Mouse (Mus musculus) megakaryocyte, embryonic 14.5 days (primary cell): ENCODE measurements around the gene Spata21. TPM values are rescaled to one million over a fixed set of nuclear protein-coding genes. Genes with fewer than 3 reads are reported as not detected.

Experiments
- H3K27me3 ChIP-seq: replicated peaks from 2 replicates; pipeline ENCODE3; 2012; ENCODE audit warnings: inconsistent platforms
- H3K36me3 ChIP-seq: replicated peaks from 2 replicates; pipeline ENCODE3; 2012; ENCODE audit warnings: low read length, inconsistent platforms, mixed read lengths
- H3K4me1 ChIP-seq: 2 replicates; pipeline ENCODE4 v1.6.1; 2012; ENCODE audit warnings: inconsistent platforms
- H3K4me3 ChIP-seq: replicated peaks from 2 replicates; pipeline ENCODE3; 2012; ENCODE audit warnings: moderate library complexity, mild to moderate bottlenecking, inconsistent platforms
- H3K9me3 ChIP-seq: 2 replicates; pipeline ENCODE4 v1.6.1; 2012; ENCODE audit warnings: inconsistent platforms
- FLI1 ChIP-seq: IDR thresholded peaks from 2 replicates; pipeline ENCODE4 v1.6.1; 2012; ENCODE audit warnings: low read length, inconsistent platforms, mixed read lengths
- GATA1 ChIP-seq: IDR thresholded peaks from 3 replicates; pipeline ENCODE4 v1.6.1; 2012; ENCODE audit warnings: mixed read lengths, low read length, inconsistent platforms, borderline replicate concordance
- polyA plus RNA-seq: library from polyadenylated mRNA; stranded (reverse); fragments of >175 nt; gene quantifications from 2 replicates; pipeline ENCODE4 v1.2.3, GENCODE M21; 2012; ENCODE audit warnings: low replicate concordance; ENCODE audit not compliant: insufficient read depth

The Spata21 gene
- polyA plus RNA-seq, 1 experiment = not detected

DNA sequence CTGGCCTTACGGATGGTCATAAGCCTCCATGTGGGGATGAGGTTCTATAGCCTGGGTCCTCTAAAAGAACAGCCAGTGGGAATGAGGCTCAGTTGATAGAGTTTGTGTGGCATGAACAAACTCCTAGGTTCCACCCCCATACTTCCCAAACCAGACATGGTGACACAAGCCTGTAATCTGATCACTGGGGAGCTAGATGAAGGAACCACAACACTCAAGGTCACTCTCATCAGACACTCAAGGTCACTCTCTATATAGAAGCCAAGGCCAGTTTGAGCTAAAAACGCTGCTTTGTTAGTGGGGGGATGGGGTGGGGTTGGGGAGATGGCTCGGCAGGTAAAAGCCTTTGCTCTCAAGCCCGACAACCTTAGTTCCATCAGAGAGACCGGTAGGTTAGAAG, 11.8 kb downstream of the Spata21 start:
- no peak overlapping the region for H3K4me3 ChIP-seq
- no peaks in the 10 kb centered on the region for H3K36me3 ChIP-seq
- H3K4me1 ChIP-seq = peaks cover 13% of the 10 kb centered on the region
- H3K27me3 ChIP-seq = peaks cover 34% of the 10 kb centered on the region
- TF ChIP-seq GATA1 (no peak), FLI1 (no peak)
- no peaks in the 10 kb centered on the region for H3K9me3 ChIP-seq

DNA sequence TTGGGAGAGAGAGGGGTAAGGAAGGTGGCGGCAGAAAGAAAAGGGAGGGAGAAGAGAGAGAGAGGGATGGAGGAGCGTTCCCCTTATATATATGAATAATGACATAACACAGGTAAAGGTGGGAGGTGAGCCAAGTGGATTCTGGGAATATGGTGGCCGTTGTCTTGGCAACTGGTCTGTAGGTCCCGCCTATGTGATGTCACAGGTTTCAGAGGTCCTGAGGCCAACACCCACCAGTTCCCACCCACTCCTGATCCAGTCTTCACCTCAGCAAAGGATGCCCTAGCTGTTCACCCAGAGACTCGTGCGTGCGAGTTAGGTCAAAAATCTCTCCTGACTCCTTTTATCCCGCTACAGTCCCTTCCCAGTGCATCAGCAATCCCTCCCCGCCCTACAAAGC, 13.2 kb downstream of the Spata21 start:
- Histone ChIP-seq H3K4me3 (no peak overlapping the region), H3K9me3 (no peaks in the 10 kb centered on the region), H3K4me1 (peaks cover 18% of the 10 kb centered on the region), H3K36me3 (no peaks in the 10 kb centered on the region), H3K27me3 (peaks cover 37% of the 10 kb centered on the region)
- TF ChIP-seq GATA1 = no peak
- no peak for TF ChIP-seq FLI1

GRCm38 (mm10) chr4:141101855-141102254, 13.7 kb downstream of the Spata21 start:
- Histone ChIP-seq H3K4me3 (no peak overlapping the region), H3K4me1 (peaks cover 18% of the 10 kb centered on the region), H3K36me3 (no peaks in the 10 kb centered on the region), H3K9me3 (no peaks in the 10 kb centered on the region), H3K27me3 (peaks cover 38% of the 10 kb centered on the region)
- TF ChIP-seq GATA1 (no peak), FLI1 (no peak)

DNA sequence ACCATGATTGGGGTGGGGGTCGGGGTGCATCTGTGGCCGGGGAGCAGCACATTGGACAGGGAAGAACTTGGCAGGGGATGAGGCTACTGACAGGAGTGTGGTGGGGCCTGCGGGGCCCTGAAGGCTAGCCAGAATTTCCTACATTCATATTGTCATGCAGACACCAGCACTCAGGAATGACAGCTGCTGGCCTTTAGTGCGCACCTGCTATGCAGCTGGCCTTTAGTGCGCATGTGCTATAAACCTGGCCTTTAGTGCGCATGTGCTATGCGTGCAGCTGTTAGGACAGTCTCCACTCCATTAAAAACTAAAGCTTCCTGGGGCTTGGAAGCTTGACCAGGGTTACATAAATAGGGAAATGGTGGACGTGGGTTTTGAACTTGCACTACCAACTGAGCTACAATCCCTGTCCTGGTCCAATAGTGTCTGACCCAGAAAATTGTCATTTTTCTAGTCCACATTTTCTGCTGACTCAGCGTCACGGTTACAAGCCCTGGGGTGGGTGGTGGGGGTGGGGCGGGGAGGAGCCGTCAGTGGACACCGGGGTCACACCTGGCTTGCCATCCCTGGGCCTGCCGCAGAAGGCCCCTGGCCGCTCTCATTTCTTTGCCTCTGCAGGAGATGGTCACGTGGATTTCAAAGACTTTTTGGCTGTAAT, 18.5 kb downstream of the Spata21 start:
- peaks cover 16% of the 10 kb centered on the region for H3K36me3 ChIP-seq
- H3K9me3 ChIP-seq = no peaks in the 10 kb centered on the region
- TF ChIP-seq GATA1 (no peak), FLI1 (no peak)
- H3K4me1 ChIP-seq = peaks cover 12% of the 10 kb centered on the region; the same call in 1 of the 2 replicates
- H3K27me3 ChIP-seq = peaks cover 41% of the 10 kb centered on the region
- no peak overlapping the region for H3K4me3 ChIP-seq

GRCm38 (mm10) chr4:141108196-141108732, 20.1 kb downstream of the Spata21 start:
- Histone ChIP-seq H3K9me3 (no peaks in the 10 kb centered on the region), H3K27me3 (peaks cover 34% of the 10 kb centered on the region), H3K4me3 (peak overlapping the region; percentile 23), H3K4me1 (peaks cover 8% of the 10 kb centered on the region; the same call in 1 of the 2 replicates), H3K36me3 (peaks cover 32% of the 10 kb centered on the region)
- TF ChIP-seq FLI1 = no peak
- TF ChIP-seq GATA1 = no peak

DNA sequence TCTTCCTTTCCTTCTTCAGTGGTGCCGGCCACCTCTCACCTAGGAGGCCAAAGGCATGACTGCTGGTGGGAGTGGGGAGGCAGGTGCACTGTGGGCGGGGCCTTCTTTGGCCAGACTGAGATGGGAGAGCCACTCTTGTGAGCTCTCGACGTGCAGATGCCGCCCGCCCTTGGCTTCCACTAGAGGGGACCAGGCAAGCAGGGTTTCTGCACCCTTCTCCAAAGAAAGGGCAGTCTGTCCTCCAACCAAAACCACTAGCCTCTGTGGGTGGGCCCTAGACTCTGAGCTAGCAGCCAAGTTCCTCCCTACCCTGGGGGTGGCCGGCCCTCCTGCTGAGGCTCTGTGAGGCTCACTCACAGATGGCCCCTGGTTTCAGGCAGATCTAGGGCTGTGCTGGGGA, 25.7 kb downstream of the Spata21 start:
- Histone ChIP-seq H3K36me3 (peaks cover 87% of the 10 kb centered on the region), H3K4me3 (no peak overlapping the region), H3K4me1 (peaks cover 15% of the 10 kb centered on the region), H3K9me3 (no peaks in the 10 kb centered on the region), H3K27me3 (no peaks in the 10 kb centered on the region)
- TF ChIP-seq FLI1 (no peak), GATA1 (no peak)

DNA sequence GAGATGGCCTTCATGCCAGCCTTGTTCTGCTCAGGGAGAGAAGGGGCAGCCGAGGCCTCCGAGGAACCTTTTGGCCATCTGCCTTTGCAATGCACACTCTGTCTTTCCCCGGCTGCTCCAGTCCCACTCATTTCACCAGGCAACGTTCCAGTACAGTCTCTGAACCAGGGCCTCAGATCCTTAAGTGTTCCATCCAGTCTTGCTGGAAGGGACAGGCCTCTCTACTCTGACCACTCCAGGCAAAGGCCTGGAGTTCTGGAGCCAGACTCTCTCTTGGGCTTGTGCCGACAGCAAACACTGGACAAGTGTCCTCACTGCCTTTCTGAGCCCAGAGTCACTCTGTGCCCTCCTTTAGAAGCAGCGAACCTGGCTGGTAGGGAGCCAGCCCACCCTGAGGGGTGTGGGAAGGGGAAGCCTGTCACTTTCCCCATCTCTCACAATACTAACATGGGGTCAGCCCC, 26.4 kb downstream of the Spata21 start:
- Histone ChIP-seq H3K9me3 (no peaks in the 10 kb centered on the region), H3K27me3 (no peaks in the 10 kb centered on the region), H3K4me3 (no peak overlapping the region), H3K36me3 (peaks cover 95% of the 10 kb centered on the region), H3K4me1 (peaks cover 23% of the 10 kb centered on the region)
- TF ChIP-seq GATA1 = no peak
- TF ChIP-seq FLI1 = no peak

DNA sequence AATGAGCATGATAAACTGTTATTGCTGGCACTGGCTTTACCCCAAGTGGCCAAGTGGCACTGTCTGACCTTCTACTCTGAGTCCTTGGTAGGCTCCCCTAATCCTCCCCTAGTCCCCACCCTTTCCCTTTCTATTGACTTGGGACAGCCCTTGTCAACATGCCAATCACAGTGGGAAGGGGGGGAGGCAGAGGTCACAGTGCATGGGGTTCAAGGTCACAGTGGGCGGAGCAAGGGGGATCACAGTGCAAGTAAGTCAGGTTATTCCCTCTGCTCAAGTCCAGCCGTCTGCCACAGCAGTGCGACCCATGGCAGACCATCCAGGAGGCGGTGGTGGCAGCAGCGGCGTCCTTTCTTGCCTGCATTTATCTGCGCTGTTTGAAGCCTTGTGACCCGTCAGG, 27.3 kb downstream of the Spata21 start:
- no peaks in the 10 kb centered on the region for H3K27me3 ChIP-seq
- H3K4me1 ChIP-seq = peaks cover 29% of the 10 kb centered on the region
- H3K9me3 ChIP-seq = no peaks in the 10 kb centered on the region
- H3K36me3 ChIP-seq = peaks cover 99% of the 10 kb centered on the region
- no peak for TF ChIP-seq GATA1
- TF ChIP-seq FLI1 = no peak
- H3K4me3 ChIP-seq = no peak overlapping the region

DNA sequence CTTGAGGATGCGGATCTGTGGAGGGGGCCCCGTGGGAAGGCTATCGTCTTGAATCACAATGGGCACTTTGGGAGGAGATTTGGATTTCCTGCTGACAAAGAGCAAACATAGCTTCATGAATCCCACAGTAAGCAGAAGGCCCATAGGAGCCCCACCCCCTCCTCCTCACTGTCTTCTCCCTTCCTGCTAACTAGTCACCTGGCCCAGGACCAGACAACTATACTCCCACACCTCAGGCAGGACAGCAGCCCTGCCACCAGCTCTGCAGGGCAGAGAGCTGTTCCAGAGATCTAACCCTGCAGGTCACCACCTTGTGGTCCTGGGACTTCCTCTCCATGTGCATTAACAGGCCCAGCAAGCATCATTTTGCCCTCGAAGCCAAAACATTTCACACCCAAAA, 30.6 kb downstream of the Spata21 start:
- no peaks in the 10 kb centered on the region for H3K27me3 ChIP-seq
- H3K9me3 ChIP-seq = no peaks in the 10 kb centered on the region
- H3K4me3 ChIP-seq = no peak overlapping the region
- peaks cover 60% of the 10 kb centered on the region for H3K4me1 ChIP-seq
- peaks cover 88% of the 10 kb centered on the region for H3K36me3 ChIP-seq
- TF ChIP-seq GATA1 (no peak), FLI1 (no peak)

DNA sequence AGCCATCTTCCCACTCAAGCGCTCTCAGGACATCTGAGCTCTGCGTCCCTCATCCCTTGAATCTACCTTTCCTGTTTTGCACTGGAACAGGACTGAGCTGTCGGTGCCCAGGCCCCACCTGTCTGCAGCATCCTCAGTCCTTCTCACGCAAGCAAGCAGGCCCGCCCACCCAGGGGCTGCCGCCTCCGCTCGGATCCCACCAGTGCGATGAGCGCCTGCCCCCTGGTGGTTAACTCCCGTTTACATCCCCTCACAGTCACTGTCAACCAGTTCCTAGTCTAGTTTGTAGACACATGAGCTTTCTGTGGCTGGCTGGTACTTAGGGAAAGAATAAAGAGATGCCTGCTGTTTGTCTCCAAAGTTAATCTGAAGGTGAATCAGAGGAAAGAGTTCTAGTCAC, 32.6 kb downstream of the Spata21 start:
- Histone ChIP-seq H3K36me3 (peaks cover 77% of the 10 kb centered on the region), H3K4me1 (peaks cover 72% of the 10 kb centered on the region), H3K9me3 (no peaks in the 10 kb centered on the region), H3K4me3 (no peak overlapping the region), H3K27me3 (no peaks in the 10 kb centered on the region)
- TF ChIP-seq GATA1 (no peak), FLI1 (no peak)

GRCm38 (mm10) chr4:141122663-141123062, 34.5 kb downstream of the Spata21 start:
- Histone ChIP-seq H3K4me1 (peaks cover 86% of the 10 kb centered on the region), H3K9me3 (no peaks in the 10 kb centered on the region), H3K27me3 (no peaks in the 10 kb centered on the region), H3K4me3 (peak overlapping the region; percentile 1), H3K36me3 (peaks cover 71% of the 10 kb centered on the region)
- TF ChIP-seq FLI1 = no peak
- TF ChIP-seq GATA1 = no peak
